Mouse (Mus musculus) myocyte (in vitro differentiated cells): Measurements from ENCODE around the gene Sema4d.

ENCODE experiments used
- E2F4 ChIP-seq: IDR thresholded peaks from one replicate; pipeline ENCODE4 v1.6.1; 2011; ENCODE audit warnings: mild to moderate bottlenecking, control low read depth, moderate library complexity; ENCODE audit not compliant: insufficient read depth
- MAX ChIP-seq: IDR thresholded peaks from one replicate; pipeline ENCODE4 v1.6.1; 2011; ENCODE audit warnings: low read depth, mild to moderate bottlenecking, control low read depth
- POLR2A ChIP-seq: IDR thresholded peaks from one replicate; pipeline ENCODE4 v1.6.1; 2011; ENCODE audit warnings: low read depth, mild to moderate bottlenecking, control low read depth, moderate library complexity; ENCODE audit not compliant: insufficient read length
- POLR2AphosphoS2 ChIP-seq: IDR thresholded peaks from one replicate; pipeline ENCODE4 v1.6.1; 2011; ENCODE audit warnings: low read depth, control low read depth; ENCODE audit not compliant: insufficient read length
- SRF ChIP-seq: IDR thresholded peaks from one replicate; pipeline ENCODE4 v1.6.1; 2011; ENCODE audit warnings: low read depth; ENCODE audit not compliant: control insufficient read depth, insufficient read length
- TCF12 ChIP-seq: IDR thresholded peaks from one replicate; pipeline ENCODE4 v1.6.1; 2011; ENCODE audit warnings: mild to moderate bottlenecking, control low read depth; ENCODE audit not compliant: poor library complexity, insufficient read depth, severe bottlenecking

GRCm38 (mm10) chr13:51755584-51755983, 38.0 kb downstream of the Sema4d start:
- TF ChIP-seq POLR2A (no peak), E2F4 (no peak), MAX (no peak), TCF12 (no peak), POLR2AphosphoS2 (no peak), SRF (no peak)
